Mouse (Mus musculus): ENCODE results near the gene Olfr1262. TPM values are rescaled to one million over a fixed set of nuclear protein-coding genes. Genes with fewer than 3 reads are reported as not detected.

Olfr1262 gene
- total and polyA plus RNA-seq, 3 experiments = 0.11 TPM; not detected in 2

- peaks cover 9% of the 10 kb centered on the region for H3K9me3 ChIP-seq (replicated peaks)
- no peak for TF ChIP-seq GATA1 (IDR thresholded peaks at IDR 0.05; ENCODE audit: borderline replicate concordance, low read length)
- TF ChIP-seq POLR2AphosphoS5 (IDR thresholded peaks at IDR 0.05; ENCODE audit: insufficient replicate concordance, low read depth, low read length) = no peak
- no peak for TF ChIP-seq GATA2 (IDR thresholded peaks at IDR 0.05; ENCODE audit: borderline replicate concordance, low read depth, low read length)
- no peak for TF ChIP-seq TAL1 (conservative IDR thresholded peaks at IDR 0.05; ENCODE audit: low read depth, low read length)
- TF ChIP-seq CTCF (IDR thresholded peaks at IDR 0.05; ENCODE audit: low read depth, low read length) = no peak
- no peak for DNase-seq (ENCODE audit: low spot score)
- H3K4me3 ChIP-seq (ENCODE audit: low read depth, low read length) = no peak within 1 kb of the TSS
- H3K4me1 ChIP-seq (ENCODE audit: insufficient read depth, low read depth, low read length) = no peaks in the 10 kb centered on the region
- ATAC-seq (ENCODE audit: extremely low read depth, insufficient number of reproducible peaks, low FRiP score, poor library complexity, severe bottlenecking) = no peak
- no peaks in the 10 kb centered on the region for H3K36me3 ChIP-seq (replicated peaks)
- H3K27me3 ChIP-seq (ENCODE audit: insufficient read depth, low read length) = no peaks in the 10 kb centered on the region
These were observed 35.1 kb downstream of the Olfr1262 start, which contains the start of gene Olfr1265 for GRCm38 (mm10) chr2:90035037-90035436. Gene Olfr1265 (plus strand): TSS chr2:90035337.

Other genes starting within 250 kb of the Olfr1262 start
- not detected in 2 replicates for gene Olfr1253, start 243.1 kb upstream of the Olfr1262 start, total RNA-seq (2014; fragmentation: Nextera tagmentation)
- gene Olfr1253, start 243.1 kb upstream of the Olfr1262 start, total RNA-seq (2017) = 0.06 and 0.16 TPM in 2 replicates
- gene Olfr1253, start 243.1 kb upstream of the Olfr1262 start, polyA plus RNA-seq (2012) = not detected in 2 replicates
- not detected in 2 replicates for gene Olfr1254, start 206.5 kb upstream of the Olfr1262 start, total RNA-seq (2014; fragmentation: Nextera tagmentation)
- 0.22 TPM in 1 of 2 replicates, not detected in the other for gene Olfr1254, start 206.5 kb upstream of the Olfr1262 start, total RNA-seq (2017)
- gene Olfr1254, start 206.5 kb upstream of the Olfr1262 start, polyA plus RNA-seq (2012) = not detected in 2 replicates
- not detected in 2 replicates for gene Olfr1255, start 188.1 kb upstream of the Olfr1262 start, total RNA-seq (2014; fragmentation: Nextera tagmentation)
- not detected in 2 replicates for gene Olfr1255, start 188.1 kb upstream of the Olfr1262 start, total RNA-seq (2017)
- gene Olfr1255, start 188.1 kb upstream of the Olfr1262 start, polyA plus RNA-seq (2012) = not detected in 2 replicates
- not detected in 2 replicates for gene Olfr1256, start 158.6 kb upstream of the Olfr1262 start, total RNA-seq (2014; fragmentation: Nextera tagmentation)
- 0.06 and 0.11 TPM in 2 replicates for gene Olfr1256, start 158.6 kb upstream of the Olfr1262 start, total RNA-seq (2017)
- not detected in 2 replicates for gene Olfr1256, start 158.6 kb upstream of the Olfr1262 start, polyA plus RNA-seq (2012)
- not detected in 2 replicates for gene Olfr48, start 151.9 kb upstream of the Olfr1262 start, total RNA-seq (2014; fragmentation: Nextera tagmentation)
- not detected in 2 replicates for gene Olfr48, start 151.9 kb upstream of the Olfr1262 start, total RNA-seq (2017)
- not detected in 2 replicates for gene Olfr48, start 151.9 kb upstream of the Olfr1262 start, polyA plus RNA-seq (2012)
- gene Olfr1257, start 121.7 kb upstream of the Olfr1262 start, total RNA-seq (2014; fragmentation: Nextera tagmentation) = not detected in 2 replicates
- 0.16 TPM in 1 of 2 replicates, not detected in the other for gene Olfr1257, start 121.7 kb upstream of the Olfr1262 start, total RNA-seq (2017)
- gene Olfr1257, start 121.7 kb upstream of the Olfr1262 start, polyA plus RNA-seq (2012) = not detected in 2 replicates
- not detected in 2 replicates for gene Olfr1258, start 72.8 kb upstream of the Olfr1262 start, total RNA-seq (2014; fragmentation: Nextera tagmentation)
- gene Olfr1258, start 72.8 kb upstream of the Olfr1262 start, total RNA-seq (2017) = 0.11 and 0.12 TPM in 2 replicates
- not detected in 2 replicates for gene Olfr1258, start 72.8 kb upstream of the Olfr1262 start, polyA plus RNA-seq (2012)
- not detected in 2 replicates for gene Olfr1259, start 51.5 kb upstream of the Olfr1262 start, total RNA-seq (2014; fragmentation: Nextera tagmentation)
- gene Olfr1259, start 51.5 kb upstream of the Olfr1262 start, total RNA-seq (2017) = 0.05 and 0.17 TPM in 2 replicates
- not detected in 2 replicates for gene Olfr1259, start 51.5 kb upstream of the Olfr1262 start, polyA plus RNA-seq (2012)
- not detected in 2 replicates for gene Olfr1260, start 25.8 kb upstream of the Olfr1262 start, total RNA-seq (2014; fragmentation: Nextera tagmentation)
- gene Olfr1260, start 25.8 kb upstream of the Olfr1262 start, total RNA-seq (2017) = 0.06 and 0.11 TPM in 2 replicates
- not detected in 2 replicates for gene Olfr1260, start 25.8 kb upstream of the Olfr1262 start, polyA plus RNA-seq (2012)
- not detected in 2 replicates for gene Olfr1261, start 8.9 kb upstream of the Olfr1262 start, total RNA-seq (2014; fragmentation: Nextera tagmentation)
- gene Olfr1261, start 8.9 kb upstream of the Olfr1262 start, total RNA-seq (2017) = 0.35 and 0.76 TPM in 2 replicates
- not detected in 2 replicates for gene Olfr1261, start 8.9 kb upstream of the Olfr1262 start, polyA plus RNA-seq (2012)
- gene Olfr1263, start 12.0 kb downstream of the Olfr1262 start, total RNA-seq (2014; fragmentation: Nextera tagmentation) = not detected in 2 replicates
- gene Olfr1263, start 12.0 kb downstream of the Olfr1262 start, total RNA-seq (2017) = 0.06 and 0.11 TPM in 2 replicates
- gene Olfr1263, start 12.0 kb downstream of the Olfr1262 start, polyA plus RNA-seq (2012) = not detected in 2 replicates
- gene Olfr1264, start 25.4 kb downstream of the Olfr1262 start, total RNA-seq (2014; fragmentation: Nextera tagmentation) = not detected in 2 replicates
- 0.06 and 0.22 TPM in 2 replicates for gene Olfr1264, start 25.4 kb downstream of the Olfr1262 start, total RNA-seq (2017)
- not detected in 2 replicates for gene Olfr1264, start 25.4 kb downstream of the Olfr1262 start, polyA plus RNA-seq (2012)
- not detected in 2 replicates for gene Olfr1265, start 35.2 kb downstream of the Olfr1262 start, total RNA-seq (2014; fragmentation: Nextera tagmentation)
- 0.38 TPM in 1 of 2 replicates, not detected in the other for gene Olfr1265, start 35.2 kb downstream of the Olfr1262 start, total RNA-seq (2017)
- not detected in 2 replicates for gene Olfr1265, start 35.2 kb downstream of the Olfr1262 start, polyA plus RNA-seq (2012)
- not detected in 2 replicates for gene Olfr140, start 63.4 kb downstream of the Olfr1262 start, total RNA-seq (2014; fragmentation: Nextera tagmentation)
- 0.05 and 0.12 TPM in 2 replicates for gene Olfr140, start 63.4 kb downstream of the Olfr1262 start, total RNA-seq (2017)
- gene Olfr140, start 63.4 kb downstream of the Olfr1262 start, polyA plus RNA-seq (2012) = not detected in 2 replicates
- not detected in 2 replicates for gene Olfr1269, start 121.3 kb downstream of the Olfr1262 start, total RNA-seq (2014; fragmentation: Nextera tagmentation)
- 0.33 TPM in 1 of 2 replicates, not detected in the other for gene Olfr1269, start 121.3 kb downstream of the Olfr1262 start, total RNA-seq (2017)
- not detected in 2 replicates for gene Olfr1269, start 121.3 kb downstream of the Olfr1262 start, polyA plus RNA-seq (2012)
- gene Olfr32, start 142.2 kb downstream of the Olfr1262 start, total RNA-seq (2014; fragmentation: Nextera tagmentation) = not detected in 2 replicates
- gene Olfr32, start 142.2 kb downstream of the Olfr1262 start, total RNA-seq (2017) = 0.12 and 0.16 TPM in 2 replicates
- gene Olfr32, start 142.2 kb downstream of the Olfr1262 start, polyA plus RNA-seq (2012) = not detected in 2 replicates
- not detected in 2 replicates for gene Olfr1270, start 152.9 kb downstream of the Olfr1262 start, total RNA-seq (2014; fragmentation: Nextera tagmentation)
- gene Olfr1270, start 152.9 kb downstream of the Olfr1262 start, total RNA-seq (2017) = 0.12 and 0.27 TPM in 2 replicates
- not detected in 2 replicates for gene Olfr1270, start 152.9 kb downstream of the Olfr1262 start, polyA plus RNA-seq (2012)
- gene Olfr1506, start 224.3 kb downstream of the Olfr1262 start, total RNA-seq (2014; fragmentation: Nextera tagmentation) = not detected in 2 replicates
- not detected in 2 replicates for gene Olfr1506, start 224.3 kb downstream of the Olfr1262 start, total RNA-seq (2017)
- not detected in 2 replicates for gene Olfr1506, start 224.3 kb downstream of the Olfr1262 start, polyA plus RNA-seq (2012)

All from G1E (cell line).